Mouse (Mus musculus) midbrain, embryonic 13.5 days (tissue): ENCODE data around the gene D430041D05Rik. TPM values are rescaled to one million over a fixed set of nuclear protein-coding genes. Genes with fewer than 3 reads are reported as not detected.
"Not testable (repeated sequence)": the region's sequence is repeated elsewhere in the genome, so short reads cannot be mapped to it uniquely, and the experiment has no call there.

Source experiments
- ATAC-seq: fragments of 200-750 bp; cut with Nextera tagmentation; 2 replicates; pipeline ENCODE4 v1.8.0; 2017; ENCODE audit warnings: mild to moderate bottlenecking, moderate TSS enrichment, moderate library complexity
- H3K27ac ChIP-seq: fragments of 300-500 bp; sonication (generic); 2 replicates; pipeline ENCODE4 v1.5.1; 2015; ENCODE audit warnings: inconsistent platforms, mild to moderate bottlenecking, moderate library complexity
- H3K27me3 ChIP-seq: fragments of 300-500 bp; sonication (generic); 2 replicates; pipeline ENCODE4 v1.6.1; 2015; ENCODE audit warnings: mild to moderate bottlenecking, inconsistent platforms
- H3K36me3 ChIP-seq: fragments of 300-500 bp; sonication (generic); 2 replicates; pipeline ENCODE4 v1.6.1; 2015; ENCODE audit warnings: mild to moderate bottlenecking, inconsistent platforms
- H3K4me1 ChIP-seq: fragments of 300-500 bp; sonication (generic); replicated peaks from 2 replicates; pipeline ENCODE4 v1.6.1; 2015; ENCODE audit warnings: inconsistent platforms
- H3K4me2 ChIP-seq: fragments of 300-500 bp; sonication (generic); replicated peaks from 2 replicates; pipeline ENCODE4 v1.6.1; 2015; ENCODE audit warnings: moderate library complexity, mild to moderate bottlenecking, inconsistent platforms
- H3K4me3 ChIP-seq: fragments of 300-500 bp; sonication (generic); replicated peaks from 2 replicates; pipeline ENCODE4 v1.5.1; 2015; ENCODE audit warnings: mild to moderate bottlenecking, inconsistent platforms
- H3K9ac ChIP-seq: fragments of 300-500 bp; sonication (generic); replicated peaks from 2 replicates; pipeline ENCODE4 v1.6.1; 2015; ENCODE audit warnings: mild to moderate bottlenecking, inconsistent platforms
- H3K9me3 ChIP-seq: fragments of 300-500 bp; sonication (generic); 2 replicates; pipeline ENCODE4 v1.6.1; 2016; ENCODE audit warnings: mild to moderate bottlenecking, inconsistent platforms
- WGBS: fragments of 180-500 bp; shearing (Covaris S2); methylation state at CpG from one replicate; pipeline ENCODE4 v1.1.7; 2015; 5-methylcytosine and 5-hydroxymethylcytosine counted together
- polyA plus RNA-seq: library from polyadenylated mRNA; unstranded; fragments of >200 nt; fragmentation: Nextera tagmentation; extraction: Ambion mirVana; gene quantifications from 2 replicates; pipeline ENCODE4 v1.2.1, GENCODE M21; 2015

Gene D430041D05Rik
- polyA plus RNA-seq, 1 experiment from 2014 or later, result 6.4 TPM

DNA sequence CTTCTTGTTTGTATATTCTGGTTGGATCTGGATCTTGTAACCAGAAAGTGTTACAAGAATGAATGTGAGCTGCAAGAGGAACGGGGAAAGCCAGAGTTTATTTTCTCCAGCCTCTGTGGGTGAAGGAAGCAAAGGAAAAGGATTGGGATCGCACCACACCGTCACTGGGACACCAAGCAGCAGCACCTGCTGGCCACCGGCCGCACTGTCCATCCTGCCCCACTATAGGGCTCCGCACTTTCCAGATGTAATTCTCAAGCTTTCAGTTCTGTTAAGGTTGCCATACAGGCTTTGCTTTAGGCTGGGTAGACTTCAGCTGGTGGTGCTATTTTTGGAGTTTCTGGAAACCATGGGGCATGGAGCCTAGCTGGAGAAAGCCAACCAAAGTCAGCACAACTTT, 290.5 kb downstream of the D430041D05Rik start:
- Histone ChIP-seq H3K9me3 (no peaks in the 10 kb centered on the region), H3K4me3 (no peak overlapping the region), H3K9ac (no peak overlapping the region), H3K4me2 (no peak overlapping the region), H3K27ac (no peak overlapping the region), H3K36me3 (no peaks in the 10 kb centered on the region), H3K27me3 (peaks cover 27% of the 10 kb centered on the region), H3K4me1 (peaks cover 7% of the 10 kb centered on the region)
- WGBS, result 64% methylated on average over 6 of the region's 6 CpGs
- no peak for ATAC-seq

DNA sequence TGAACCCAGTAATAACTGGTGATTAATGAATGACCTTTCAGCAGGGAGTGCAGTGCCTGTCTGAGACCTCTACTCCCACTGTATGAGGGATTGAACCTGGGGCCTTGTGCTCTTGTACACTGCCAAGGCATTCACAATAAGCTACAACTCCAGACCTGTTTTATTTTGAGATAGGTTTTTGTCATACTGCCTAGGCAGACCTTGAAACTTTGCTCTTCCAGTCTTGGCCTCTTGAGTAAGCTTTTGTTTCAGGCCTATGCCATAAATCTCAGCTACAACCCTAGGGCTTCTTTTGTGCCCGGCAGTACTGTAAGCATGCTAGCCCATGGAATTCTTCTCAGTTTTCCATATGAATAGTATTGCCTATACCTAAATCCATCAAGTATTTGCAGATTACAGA, 291.7 kb downstream of the D430041D05Rik start:
- H3K4me1 ChIP-seq, result peaks cover 7% of the 10 kb centered on the region
- no peak overlapping the region for H3K4me2 ChIP-seq
- WGBS, result 86% methylated on average over 1 of the region's 1 CpGs
- H3K27ac ChIP-seq, result no peak overlapping the region
- no peak overlapping the region for H3K4me3 ChIP-seq
- H3K27me3 ChIP-seq, result peaks cover 21% of the 10 kb centered on the region
- no peak for ATAC-seq
- H3K9me3 ChIP-seq, result no peaks in the 10 kb centered on the region
- H3K9ac ChIP-seq, result no peak overlapping the region
- H3K36me3 ChIP-seq, result no peaks in the 10 kb centered on the region

DNA sequence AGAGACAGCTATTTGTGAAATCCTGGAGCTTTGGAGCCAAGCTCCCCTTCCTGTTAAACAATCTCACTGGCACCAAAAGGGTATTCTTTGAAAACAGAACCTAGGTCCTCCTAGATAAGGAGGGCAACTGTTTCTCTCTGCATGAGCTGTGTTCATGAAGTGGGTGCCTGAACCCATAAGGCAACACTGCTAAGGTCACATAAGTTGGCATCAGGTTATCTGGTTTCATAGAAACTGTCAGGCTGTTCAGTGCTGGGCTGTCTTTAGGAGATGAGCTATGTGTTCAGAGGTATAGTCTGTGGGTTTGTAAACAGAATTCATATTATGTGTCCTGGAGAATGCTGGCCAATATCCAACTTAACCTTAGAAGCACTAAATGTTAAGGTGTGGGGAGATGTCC, 293.6 kb downstream of the D430041D05Rik start:
- H3K36me3 ChIP-seq, H3K27ac ChIP-seq, H3K4me3 ChIP-seq, H3K9ac ChIP-seq, H3K4me1 ChIP-seq, H3K9me3 ChIP-seq, H3K4me2 ChIP-seq, ATAC-seq: not testable (repeated sequence)
- H3K27me3 ChIP-seq, result peaks cover 11% of the 10 kb centered on the region; the same call in 1 of the 2 replicates

DNA sequence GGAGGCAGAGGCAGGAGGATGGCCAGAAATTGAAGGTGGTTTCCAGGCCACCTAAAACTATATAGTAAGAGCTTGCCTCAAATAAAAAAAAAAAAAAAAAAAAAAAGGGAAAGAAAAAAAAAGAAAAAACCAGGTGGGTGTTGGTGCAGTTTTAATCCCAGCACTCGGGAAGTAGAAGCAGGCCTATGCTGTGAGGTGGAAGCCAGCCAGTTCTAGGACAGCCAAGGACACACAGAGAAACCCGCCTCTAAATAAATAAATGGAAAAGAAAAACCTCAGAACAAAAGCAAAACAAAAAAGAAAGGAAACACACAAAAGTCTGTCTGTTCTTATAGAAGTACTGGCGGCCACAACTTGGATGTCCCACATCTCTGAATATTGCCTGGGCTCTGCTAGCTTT, 295.9 kb downstream of the D430041D05Rik start:
- H3K27me3 ChIP-seq, result no peaks in the 10 kb centered on the region
- H3K9ac ChIP-seq, result no peak overlapping the region
- no peaks in the 10 kb centered on the region for H3K9me3 ChIP-seq
- ATAC-seq, result no peak
- H3K4me2 ChIP-seq, result no peak overlapping the region
- no peak overlapping the region for H3K27ac ChIP-seq
- H3K4me3 ChIP-seq, result no peak overlapping the region
- 90% methylated on average over 3 of the region's 3 CpGs for WGBS
- H3K4me1 ChIP-seq, result no peaks in the 10 kb centered on the region
- no peaks in the 10 kb centered on the region for H3K36me3 ChIP-seq

DNA sequence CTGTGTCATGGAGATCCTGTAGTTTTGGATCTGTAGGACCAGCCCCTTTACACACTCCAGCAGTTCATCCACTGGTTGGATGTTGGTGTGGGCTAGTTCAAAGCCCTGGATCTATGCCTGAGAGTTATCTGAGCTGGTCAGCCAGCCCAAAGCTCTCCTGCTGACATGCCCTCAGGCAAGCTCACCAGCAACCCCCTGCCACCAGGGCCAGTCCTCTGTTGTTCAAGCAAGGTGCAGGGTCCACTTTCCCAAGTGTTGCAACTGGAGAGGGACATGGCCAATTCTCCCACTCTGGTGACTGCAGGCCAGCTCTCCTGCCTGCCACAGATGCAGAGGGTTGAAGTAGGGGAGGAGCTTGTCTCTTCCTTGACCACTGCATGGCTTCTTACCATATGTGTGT, 297.2 kb downstream of the D430041D05Rik start:
- H3K4me3 ChIP-seq, H3K36me3 ChIP-seq, H3K4me2 ChIP-seq, ATAC-seq, H3K4me1 ChIP-seq, H3K27ac ChIP-seq, H3K9me3 ChIP-seq, H3K27me3 ChIP-seq, H3K9ac ChIP-seq: not testable (repeated sequence)

DNA sequence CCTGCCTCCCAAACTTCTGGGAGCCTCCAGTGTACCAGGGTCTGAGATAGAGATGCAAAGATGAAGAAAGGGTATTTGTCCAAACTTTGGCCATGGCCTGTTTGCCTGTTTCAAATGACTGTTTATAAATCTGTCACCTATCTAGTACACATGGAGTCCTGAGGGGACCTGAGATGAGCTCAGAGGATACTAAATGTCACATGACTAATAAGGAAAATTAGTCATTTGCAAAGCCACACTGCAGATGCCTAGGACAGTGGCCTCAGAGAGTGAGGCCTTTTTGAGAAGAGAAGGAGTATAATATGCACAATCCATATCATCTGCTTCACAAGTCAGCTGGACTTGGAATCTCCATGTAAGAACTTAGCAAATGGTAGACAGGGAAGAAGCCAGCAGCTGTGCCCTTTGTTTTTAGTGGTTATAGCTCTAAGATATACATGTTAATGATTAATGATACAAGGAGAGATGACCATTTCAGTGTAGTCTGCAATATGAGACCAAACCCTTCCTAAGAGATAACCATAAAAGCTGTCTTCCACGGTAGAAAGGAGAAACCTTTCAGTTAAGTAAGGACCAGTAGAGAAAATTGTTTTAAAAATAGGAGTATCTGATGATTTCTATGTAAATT, 299.5 kb downstream of the D430041D05Rik start:
- not testable (repeated sequence) for H3K27ac ChIP-seq, H3K4me2 ChIP-seq, H3K4me3 ChIP-seq, H3K9ac ChIP-seq, H3K4me1 ChIP-seq, H3K27me3 ChIP-seq, H3K9me3 ChIP-seq, H3K36me3 ChIP-seq, ATAC-seq
- no CpG with 5 or more reads among the region's 1 CpGs for WGBS

DNA sequence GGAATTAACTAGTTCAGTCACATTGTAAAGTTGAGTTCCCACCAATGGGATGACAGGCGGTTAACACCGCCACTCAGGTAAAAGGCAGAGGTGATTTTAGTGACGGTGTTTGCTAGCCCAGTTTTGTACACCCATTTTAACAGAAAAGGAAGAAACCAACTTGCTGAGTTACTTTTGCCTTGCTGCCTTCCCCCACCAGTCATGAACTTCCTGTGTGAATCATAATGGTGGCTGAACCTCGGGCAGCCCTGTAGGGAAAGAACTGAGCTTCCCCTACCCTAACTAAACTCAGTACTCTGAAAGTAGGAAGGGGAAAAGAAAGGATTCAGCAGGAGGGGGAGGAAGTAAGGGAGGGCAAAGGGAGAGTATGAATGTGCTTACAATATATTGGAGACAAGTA, 300.8 kb downstream of the D430041D05Rik start:
- Histone ChIP-seq H3K4me2 (no peak overlapping the region), H3K36me3 (no peaks in the 10 kb centered on the region), H3K27me3 (no peaks in the 10 kb centered on the region), H3K4me1 (no peaks in the 10 kb centered on the region), H3K27ac (no peak overlapping the region), H3K9ac (no peak overlapping the region), H3K4me3 (no peak overlapping the region), H3K9me3 (no peaks in the 10 kb centered on the region)
- ATAC-seq, result no peak
- 88% methylated on average over 4 of the region's 4 CpGs for WGBS

DNA sequence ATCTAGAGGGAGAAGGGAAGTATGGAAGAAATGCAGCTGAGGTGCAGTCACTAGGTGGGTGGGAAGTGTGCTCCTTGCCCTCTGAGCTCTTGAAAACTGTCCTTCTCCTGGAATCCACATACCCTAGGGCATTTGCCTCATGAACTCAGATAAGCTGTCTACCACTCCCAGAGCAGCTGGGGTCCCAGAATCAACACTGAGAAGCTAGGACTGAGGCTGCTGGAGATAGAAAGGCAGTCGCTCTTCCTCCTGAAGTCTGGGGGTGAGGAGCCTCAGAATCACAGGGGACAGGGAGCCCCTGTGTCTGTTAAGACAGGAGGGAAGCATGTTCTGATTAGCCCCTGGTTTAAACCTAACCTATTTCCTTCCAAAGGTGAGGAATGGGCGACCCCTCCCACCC, 301.3 kb downstream of the D430041D05Rik start:
- ATAC-seq, result no peak
- Histone ChIP-seq H3K9me3 (no peaks in the 10 kb centered on the region), H3K36me3 (no peaks in the 10 kb centered on the region), H3K4me3 (no peak overlapping the region), H3K27ac (no peak overlapping the region), H3K27me3 (no peaks in the 10 kb centered on the region), H3K9ac (no peak overlapping the region), H3K4me2 (no peak overlapping the region), H3K4me1 (no peaks in the 10 kb centered on the region)
- WGBS, result 81% methylated on average over 2 of the region's 2 CpGs

DNA sequence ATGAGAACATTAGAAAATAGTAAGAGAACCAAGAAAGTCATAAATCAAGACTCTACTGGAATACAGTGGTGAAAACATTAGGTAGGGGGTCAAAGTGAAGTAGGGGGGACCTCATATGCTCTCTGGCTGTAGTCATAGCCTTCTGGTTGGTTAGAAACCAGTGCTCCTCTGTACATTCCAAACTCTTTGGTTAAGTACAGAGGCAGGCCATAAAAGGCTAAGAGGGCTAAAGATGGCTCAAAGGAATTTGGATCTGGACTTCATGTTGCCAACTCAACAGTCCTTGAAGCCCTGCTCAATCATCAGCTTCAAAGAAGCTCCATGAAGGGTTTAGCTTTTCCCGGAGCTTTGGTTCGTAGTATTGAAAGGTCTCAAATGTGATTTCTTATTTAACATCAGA, 301.8 kb downstream of the D430041D05Rik start:
- not testable (repeated sequence) for H3K4me2 ChIP-seq, H3K27ac ChIP-seq, H3K4me1 ChIP-seq, H3K4me3 ChIP-seq, H3K36me3 ChIP-seq, H3K9me3 ChIP-seq, H3K27me3 ChIP-seq, H3K9ac ChIP-seq, ATAC-seq
- WGBS, result 88% methylated on average over 2 of the region's 2 CpGs

DNA sequence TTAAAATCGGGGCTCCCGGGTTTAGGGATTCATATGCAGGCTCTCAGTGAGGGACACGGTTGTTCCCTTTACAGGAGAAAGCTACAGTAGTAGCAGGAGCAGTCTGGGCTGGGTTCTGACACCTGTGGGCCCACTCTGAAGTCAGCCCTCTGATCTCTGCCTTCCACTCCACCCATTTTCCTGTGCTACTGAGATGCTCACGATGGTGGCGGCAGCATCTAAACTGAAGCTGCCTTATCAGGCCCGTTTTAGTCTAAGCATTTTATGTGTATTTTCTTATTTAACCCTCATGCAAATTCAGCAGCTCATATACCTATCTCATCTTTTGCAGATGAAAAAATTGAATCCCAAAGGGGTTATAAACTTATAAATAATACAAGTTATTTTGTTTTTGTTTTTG, 306.0 kb downstream of the D430041D05Rik start:
- Histone ChIP-seq H3K4me2 (no peak overlapping the region), H3K4me1 (no peaks in the 10 kb centered on the region), H3K9ac (no peak overlapping the region), H3K27me3 (no peaks in the 10 kb centered on the region), H3K27ac (no peak overlapping the region), H3K9me3 (no peaks in the 10 kb centered on the region), H3K4me3 (no peak overlapping the region), H3K36me3 (no peaks in the 10 kb centered on the region)
- 89% methylated on average over 6 of the region's 6 CpGs for WGBS
- no peak for ATAC-seq

DNA sequence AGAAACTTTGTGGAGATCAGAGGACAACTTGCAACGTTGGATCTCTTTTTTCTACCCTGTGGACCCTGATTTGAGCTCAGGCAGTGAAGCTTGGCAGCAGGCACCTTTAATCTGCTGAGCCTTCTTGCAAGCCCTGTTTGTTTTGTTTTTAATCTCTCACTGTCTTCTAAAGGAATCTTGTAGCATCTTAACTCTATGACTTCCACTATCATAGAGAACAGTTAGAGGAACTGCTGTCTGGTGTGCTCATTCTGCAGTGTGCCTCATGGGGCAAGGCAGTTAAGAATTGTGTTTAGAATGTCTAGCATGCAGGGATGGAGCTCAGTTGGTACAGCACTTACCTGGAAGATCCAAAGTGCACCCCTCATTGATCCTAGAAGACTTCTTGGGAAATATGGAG, 310.9 kb downstream of the D430041D05Rik start:
- no peak overlapping the region for H3K4me3 ChIP-seq
- H3K4me2 ChIP-seq, result no peak overlapping the region
- no peaks in the 10 kb centered on the region for H3K9me3 ChIP-seq
- H3K4me1 ChIP-seq, result peaks cover 8% of the 10 kb centered on the region
- ATAC-seq, result no peak
- H3K27me3 ChIP-seq, result no peaks in the 10 kb centered on the region
- H3K9ac ChIP-seq, result no peak overlapping the region
- H3K27ac ChIP-seq, result no peak overlapping the region
- 17% methylated on average over 1 of the region's 1 CpGs for WGBS
- H3K36me3 ChIP-seq, result no peaks in the 10 kb centered on the region

DNA sequence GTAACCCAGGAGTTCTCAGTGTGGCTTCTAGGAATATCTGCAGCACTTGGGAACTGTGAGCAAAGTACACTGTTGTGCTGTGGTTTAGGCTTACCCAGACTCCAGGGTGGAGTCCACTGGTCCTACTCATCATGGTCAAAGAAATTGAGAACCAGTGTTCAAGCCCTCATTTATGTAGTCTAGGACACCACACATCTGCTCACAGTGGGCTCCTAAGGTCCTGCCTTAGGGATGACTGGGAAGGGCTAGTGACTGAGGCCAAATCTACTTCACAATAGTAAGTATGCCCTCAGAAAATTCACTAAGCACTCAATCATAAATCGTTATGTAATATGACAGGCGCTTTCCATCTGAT, 311.6 kb downstream of the D430041D05Rik start:
- Histone ChIP-seq H3K36me3 (no peaks in the 10 kb centered on the region), H3K4me3 (no peak overlapping the region), H3K27me3 (no peaks in the 10 kb centered on the region), H3K4me1 (peaks cover 8% of the 10 kb centered on the region), H3K27ac (no peak overlapping the region), H3K9me3 (no peaks in the 10 kb centered on the region), H3K4me2 (no peak overlapping the region), H3K9ac (no peak overlapping the region)
- ATAC-seq, result no peak
- WGBS, result 96% methylated on average over 2 of the region's 2 CpGs

DNA sequence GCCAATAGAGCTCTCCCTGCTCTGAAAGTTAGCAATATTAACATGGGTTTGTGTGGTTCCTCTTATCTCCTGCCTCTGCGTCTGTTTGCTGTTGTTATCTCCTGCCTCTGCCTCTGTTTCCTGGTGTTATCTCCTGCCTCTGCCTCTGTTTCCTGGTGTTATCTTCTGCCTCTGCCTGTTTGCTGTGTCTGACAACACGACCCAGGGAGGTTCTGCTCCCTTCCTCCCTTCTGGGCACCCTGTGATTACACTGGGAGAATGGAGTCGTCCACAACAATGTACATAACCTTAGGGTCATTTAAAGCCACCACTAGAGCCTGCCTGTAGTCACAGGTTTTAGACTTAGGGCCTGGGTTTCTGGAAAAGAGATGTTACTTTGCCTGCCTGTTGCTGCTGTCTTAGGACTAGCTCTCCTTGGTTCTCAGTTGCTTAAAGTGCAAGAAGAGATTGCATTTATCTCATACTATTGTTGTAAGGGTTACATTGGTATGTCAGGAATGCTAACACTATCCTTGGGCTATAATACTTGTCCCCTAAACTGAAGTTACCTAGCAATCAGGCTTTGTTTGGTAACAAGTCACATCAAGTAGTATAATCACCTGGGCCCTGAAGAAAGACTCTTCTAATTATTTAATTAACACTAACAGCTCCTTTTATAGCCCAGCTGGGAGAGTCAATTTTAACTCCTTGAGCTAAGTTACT, 312.1 kb downstream of the D430041D05Rik start:
- H3K36me3 ChIP-seq, result no peaks in the 10 kb centered on the region

More for the DNA sequence above, 312.1 kb downstream of the D430041D05Rik start:
- no peak overlapping the region for H3K9ac ChIP-seq
- H3K27me3 ChIP-seq, result no peaks in the 10 kb centered on the region
- no peak overlapping the region for H3K4me2 ChIP-seq
- no peak overlapping the region for H3K27ac ChIP-seq
- ATAC-seq, result no peak
- H3K9me3 ChIP-seq, result no peaks in the 10 kb centered on the region
- WGBS, result 43% methylated on average over 3 of the region's 3 CpGs
- H3K4me3 ChIP-seq, result no peak overlapping the region
- H3K4me1 ChIP-seq, result peaks cover 8% of the 10 kb centered on the region
